Mouse (Mus musculus) lung, embryonic 14.5 days (tissue): Measurements from ENCODE around the gene Spdye4c. TPM values are rescaled to one million over a fixed set of nuclear protein-coding genes. Genes with fewer than 3 reads are reported as not detected.

Experiments
- ATAC-seq: fragments of 200-750 bp; cut with Nextera tagmentation; 2 replicates; pipeline ENCODE4 v1.8.0; 2017; ENCODE audit warnings: mild to moderate bottlenecking, moderate TSS enrichment, moderate library complexity; ENCODE audit not compliant: insufficient read depth
- DNase-seq: peaks from one replicate; pipeline ENCODE4 v3.0.0-alpha.2; 2015
- H3K27ac ChIP-seq: fragments of 300-500 bp; sonication (generic); 2 replicates; pipeline ENCODE4 v1.5.1; 2014; ENCODE audit warnings: low read depth, mild to moderate bottlenecking, moderate library complexity
- H3K27me3 ChIP-seq: fragments of 300-500 bp; sonication (generic); 2 replicates; pipeline ENCODE4 v1.6.1; 2014; ENCODE audit warnings: low read length, control low read depth; ENCODE audit not compliant: insufficient read depth
- H3K36me3 ChIP-seq: fragments of 300-500 bp; sonication (generic); 2 replicates; pipeline ENCODE4 v1.6.1; 2014; ENCODE audit warnings: control low read depth; ENCODE audit not compliant: insufficient read depth
- H3K4me1 ChIP-seq: fragments of 300-500 bp; sonication (generic); 2 replicates; pipeline ENCODE4 v1.6.1; 2014; ENCODE audit warnings: antibody characterized with exemption, control low read depth; ENCODE audit not compliant: insufficient read depth
- H3K4me2 ChIP-seq: fragments of 300-500 bp; sonication (generic); 2 replicates; pipeline ENCODE4 v1.6.1; 2014; ENCODE audit warnings: mild to moderate bottlenecking
- H3K4me3 ChIP-seq: fragments of 300-500 bp; sonication (generic); 2 replicates; pipeline ENCODE4 v1.5.1; 2014; ENCODE audit warnings: low read depth, low read length
- H3K9ac ChIP-seq: fragments of 300-500 bp; sonication (generic); 2 replicates; pipeline ENCODE4 v1.6.1; 2014
- H3K9me3 ChIP-seq: fragments of 300-500 bp; sonication (generic); 2 replicates; pipeline ENCODE4 v1.6.1; 2016; ENCODE audit warnings: low read depth, low read length, control low read depth
- CTCF ChIP-seq: IDR thresholded peaks from 2 replicates; pipeline ENCODE4 v1.5.1; 2016; ENCODE audit warnings: antibody characterized with exemption, low read depth
- WGBS: fragments of 180-500 bp; shearing (Covaris S2); extraction: QIAGEN DNeasy Blood & Tissue Kit; methylation state at CpG from one replicate; pipeline ENCODE4 v1.1.7; 2014; 5-methylcytosine and 5-hydroxymethylcytosine counted together
- polyA plus RNA-seq: library from polyadenylated mRNA; unstranded; fragments of >200 nt; fragmentation: Nextera tagmentation; extraction: Ambion mirVana; gene quantifications from 2 replicates; pipeline ENCODE4 v1.2.1, GENCODE M21; 2014

Gene Spdye4c
- polyA plus RNA-seq, 1 experiment from 2014 or later = not detected

DNA sequence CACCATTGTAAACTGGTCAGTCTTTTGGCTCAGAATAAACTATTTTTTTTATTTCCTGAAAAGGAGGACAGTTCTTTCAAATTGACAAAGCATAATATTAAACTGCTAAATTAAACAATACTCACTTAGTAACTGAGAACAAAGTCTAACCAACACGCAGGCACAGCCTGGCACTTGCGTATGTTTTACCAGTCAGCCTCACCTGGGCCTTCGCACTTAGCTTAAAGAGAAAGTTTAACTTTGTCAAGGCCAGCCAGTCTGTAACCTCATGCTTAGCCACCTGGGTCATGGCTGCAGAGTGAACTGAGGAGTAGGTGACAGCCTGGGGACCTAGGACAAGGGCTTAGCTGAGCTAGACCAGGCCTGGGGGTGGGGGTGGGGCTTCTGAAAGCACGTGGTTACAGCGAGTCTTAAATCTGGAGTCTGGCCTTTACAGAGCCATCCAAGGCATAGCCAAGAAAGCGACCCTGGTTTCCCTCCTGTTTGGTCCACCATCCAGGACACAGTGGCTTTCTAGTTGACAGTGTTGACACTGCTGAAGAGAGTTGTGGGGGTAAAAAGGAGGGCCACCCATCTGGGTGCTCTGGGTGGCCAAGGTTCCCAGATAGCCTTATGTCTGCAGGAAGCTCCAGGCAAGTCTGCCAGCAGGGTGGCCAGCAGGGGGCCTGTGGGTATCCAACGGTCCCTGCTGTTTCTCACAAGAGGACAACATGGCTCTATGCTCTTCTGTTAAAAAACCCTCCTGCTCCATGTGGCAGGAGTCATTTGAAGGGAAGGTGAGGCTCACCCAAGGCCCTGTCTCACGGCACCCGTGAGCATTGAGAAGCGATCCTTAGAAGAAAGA is 24.5 kb upstream of the Spdye4c start:
- WGBS = 63% methylated on average over 10 of the region's 10 CpGs
- H3K4me1 ChIP-seq = peaks cover 17% of the 10 kb centered on the region
- no peak overlapping the region for H3K4me3 ChIP-seq
- H3K9ac ChIP-seq = no peak overlapping the region
- peak overlapping the region; percentile 24; the same call in 1 of the 2 replicates for H3K27ac ChIP-seq
- no peaks in the 10 kb centered on the region for H3K9me3 ChIP-seq
- no peaks in the 10 kb centered on the region for H3K27me3 ChIP-seq
- peak; percentile 65 for DNase-seq
- H3K36me3 ChIP-seq = no peaks in the 10 kb centered on the region
- peak; percentile 65 for TF ChIP-seq CTCF
- H3K4me2 ChIP-seq = no peak overlapping the region
- ATAC-seq = peak; percentile 18; the same call in 1 of the 2 replicates

DNA sequence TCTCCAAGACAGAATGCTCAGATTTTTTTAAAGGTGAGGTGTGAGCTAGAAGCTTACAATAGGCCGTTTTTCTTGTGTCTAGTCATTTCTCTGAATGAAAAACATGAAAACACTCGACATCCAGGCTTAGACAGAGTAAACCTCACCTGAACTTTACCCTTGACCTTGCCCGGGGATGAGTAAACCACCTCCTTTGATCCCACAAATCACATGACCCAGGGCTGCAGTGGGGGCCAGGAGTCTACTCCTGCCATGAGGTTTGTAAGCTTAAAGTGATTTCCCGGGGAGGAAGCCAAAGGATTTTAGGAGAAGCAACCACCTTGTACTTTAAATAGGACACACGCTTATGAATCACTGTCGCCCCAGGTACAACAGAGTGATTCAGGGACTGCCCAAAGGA is 23.0 kb upstream of the Spdye4c start:
- DNase-seq (no peak), ATAC-seq (no peak)
- Histone ChIP-seq H3K9ac (no peak overlapping the region), H3K9me3 (no peaks in the 10 kb centered on the region), H3K27ac (no peak overlapping the region), H3K4me2 (no peak overlapping the region), H3K4me1 (peaks cover 17% of the 10 kb centered on the region), H3K27me3 (no peaks in the 10 kb centered on the region), H3K36me3 (no peaks in the 10 kb centered on the region), H3K4me3 (no peak overlapping the region)
- no peak for TF ChIP-seq CTCF
- 42% methylated on average over 6 of the region's 6 CpGs for WGBS

DNA sequence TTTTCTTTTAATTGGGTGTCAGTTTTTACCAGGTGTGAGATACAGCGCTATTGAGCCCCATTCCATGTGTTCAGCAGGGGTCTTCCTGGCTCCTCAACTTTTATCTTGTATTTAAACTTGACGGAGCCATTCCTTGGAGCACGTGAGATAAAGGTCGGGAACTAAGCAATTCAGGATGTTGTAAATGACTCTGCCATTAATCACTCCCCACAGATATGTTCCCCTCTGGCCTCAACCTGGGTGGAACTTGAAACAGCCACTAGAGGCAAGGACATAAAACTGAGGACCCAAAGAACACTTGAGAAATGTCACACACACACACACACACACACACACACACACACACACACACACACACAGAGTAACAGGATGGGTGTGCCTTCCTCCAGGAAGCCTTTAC is 22.5 kb upstream of the Spdye4c start:
- H3K27me3 ChIP-seq = no peaks in the 10 kb centered on the region
- H3K9me3 ChIP-seq = no peaks in the 10 kb centered on the region
- no peak overlapping the region for H3K4me3 ChIP-seq
- DNase-seq (no peak), ATAC-seq (no peak)
- no peak overlapping the region for H3K4me2 ChIP-seq
- no peak overlapping the region for H3K9ac ChIP-seq
- H3K36me3 ChIP-seq = no peaks in the 10 kb centered on the region
- peaks cover 17% of the 10 kb centered on the region for H3K4me1 ChIP-seq
- TF ChIP-seq CTCF = no peak
- H3K27ac ChIP-seq = no peak overlapping the region
- WGBS = 36% methylated on average over 4 of the region's 4 CpGs

DNA sequence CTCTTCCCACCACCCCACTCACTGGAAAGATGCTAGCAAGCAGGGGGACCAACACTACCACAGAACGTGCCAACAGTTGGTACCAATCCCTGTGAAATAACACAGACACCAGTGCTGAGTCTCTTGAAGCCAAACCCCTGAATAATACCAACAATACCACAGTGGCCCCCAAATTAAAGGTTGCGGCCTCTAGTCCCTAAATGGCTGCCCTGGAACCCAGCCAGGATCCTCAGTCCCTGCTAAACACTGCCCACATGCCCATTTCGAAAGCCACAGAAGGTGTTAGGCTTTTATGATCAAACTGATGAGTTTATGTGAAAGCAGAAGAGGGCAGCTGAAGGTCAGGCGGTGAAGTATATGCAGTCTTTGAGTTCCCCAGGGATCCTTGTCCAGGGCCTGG is 20.0 kb upstream of the Spdye4c start:
- WGBS = 63% methylated on average over 4 of the region's 4 CpGs

DNA sequence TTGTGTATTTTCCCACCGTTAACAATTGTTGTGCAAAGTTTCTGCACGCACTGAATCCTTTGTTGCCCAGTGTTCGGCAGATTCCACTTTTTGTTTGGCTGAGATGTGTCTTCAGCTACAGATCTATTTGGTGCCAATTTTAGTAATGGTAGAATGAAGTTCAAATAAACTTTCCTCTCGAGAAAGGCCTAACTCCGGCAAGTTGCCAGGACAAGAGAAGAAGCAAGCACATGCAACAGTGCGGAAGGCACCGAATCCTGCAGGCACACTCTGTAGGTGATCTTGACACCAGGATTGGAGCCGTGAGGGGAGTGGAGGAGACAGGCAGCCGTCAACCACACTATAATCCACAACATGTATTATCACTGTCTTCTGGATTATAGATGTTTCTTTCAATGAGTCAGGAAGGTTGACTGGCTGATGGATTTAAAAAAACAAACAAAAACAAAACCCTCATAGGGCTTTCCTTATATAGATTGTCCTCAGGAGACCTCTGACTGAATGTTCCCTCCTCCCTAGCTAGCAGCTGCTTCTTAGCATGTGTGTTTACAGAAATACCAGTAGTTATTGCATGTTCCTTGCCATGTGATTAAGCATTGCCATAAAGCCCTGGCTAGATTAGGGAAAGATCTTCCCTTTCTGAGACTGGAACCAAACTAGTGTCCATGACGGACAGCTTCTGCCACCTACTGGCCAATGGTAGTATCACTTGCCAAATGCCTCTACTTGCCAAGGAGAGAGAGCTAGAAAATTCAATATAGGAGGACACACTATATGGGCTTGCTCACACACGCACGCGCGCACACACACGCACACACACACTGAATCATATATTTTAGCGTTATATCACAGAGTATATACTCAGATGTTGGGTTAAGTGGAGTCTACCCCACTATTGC is 18.0 kb upstream of the Spdye4c start:
- Histone ChIP-seq H3K9me3 (no peaks in the 10 kb centered on the region), H3K9ac (no peak overlapping the region), H3K36me3 (no peaks in the 10 kb centered on the region), H3K27me3 (no peaks in the 10 kb centered on the region), H3K4me1 (no peaks in the 10 kb centered on the region), H3K4me2 (no peak overlapping the region), H3K4me3 (no peak overlapping the region), H3K27ac (no peak overlapping the region)
- ATAC-seq (peak; percentile 91), DNase-seq (peak; percentile 97)
- 30% methylated on average over 16 of the region's 16 CpGs for WGBS
- peak; percentile 99 for TF ChIP-seq CTCF

More for the DNA sequence above, 20.0 kb upstream of the Spdye4c start:
- H3K27ac ChIP-seq = no peak overlapping the region
- no peak overlapping the region for H3K4me2 ChIP-seq
- ATAC-seq (no peak), DNase-seq (no peak)
- H3K36me3 ChIP-seq = no peaks in the 10 kb centered on the region
- no peaks in the 10 kb centered on the region for H3K27me3 ChIP-seq
- no peak for TF ChIP-seq CTCF
- H3K9ac ChIP-seq = no peak overlapping the region
- no peak overlapping the region for H3K4me3 ChIP-seq
- peaks cover 8% of the 10 kb centered on the region for H3K4me1 ChIP-seq
- no peaks in the 10 kb centered on the region for H3K9me3 ChIP-seq

DNA sequence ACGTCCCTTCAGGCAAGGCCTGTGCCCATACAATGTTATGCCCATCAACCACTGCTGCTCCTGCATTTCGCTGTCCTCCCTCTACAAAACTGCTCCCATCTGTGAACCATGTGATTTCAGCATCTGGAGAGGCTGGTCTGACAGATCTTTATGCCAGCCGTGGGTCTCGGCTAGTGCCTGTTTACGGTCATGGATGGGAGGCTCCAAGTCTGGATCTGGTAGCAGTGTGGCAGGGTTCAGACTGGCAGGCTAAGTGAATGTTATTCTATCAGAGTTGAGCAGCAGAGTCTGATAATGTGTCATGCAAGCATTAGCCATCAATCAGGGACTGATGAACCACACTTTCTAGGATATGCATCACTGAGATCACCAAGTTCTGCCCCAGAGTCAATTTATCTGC is 8.1 kb upstream of the Spdye4c start:
- H3K4me1 ChIP-seq = no peaks in the 10 kb centered on the region
- no peaks in the 10 kb centered on the region for H3K36me3 ChIP-seq
- H3K4me3 ChIP-seq = no peak overlapping the region
- no peaks in the 10 kb centered on the region for H3K27me3 ChIP-seq
- H3K9me3 ChIP-seq = no peaks in the 10 kb centered on the region
- no peak overlapping the region for H3K27ac ChIP-seq
- TF ChIP-seq CTCF = no peak
- ATAC-seq (no peak), DNase-seq (no peak)
- WGBS = 82% methylated on average over 5 of the region's 5 CpGs
- H3K4me2 ChIP-seq = no peak overlapping the region
- no peak overlapping the region for H3K9ac ChIP-seq

DNA sequence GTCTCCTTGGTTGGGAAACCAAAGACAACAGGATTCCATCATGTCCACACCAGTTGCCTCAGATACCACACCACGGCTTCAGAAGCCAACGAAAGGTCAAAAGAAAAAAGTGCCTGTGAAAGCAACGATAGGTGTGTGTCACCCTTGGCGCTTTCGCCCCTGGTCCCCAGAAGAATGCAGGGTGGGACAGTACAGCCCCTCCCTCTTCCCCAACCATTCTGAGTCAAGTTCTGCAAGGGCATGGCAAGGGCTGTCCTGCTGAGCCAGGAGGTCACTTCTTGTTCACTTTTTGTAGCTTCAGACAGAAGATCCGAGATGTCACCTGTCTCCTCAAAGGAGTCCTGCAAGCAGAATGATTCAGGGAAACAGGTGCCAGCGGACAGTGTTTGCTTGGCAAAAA is 1.3 kb downstream of the Spdye4c start:
- Histone ChIP-seq H3K9me3 (no peaks in the 10 kb centered on the region), H3K4me3 (no peak overlapping the region), H3K27me3 (no peaks in the 10 kb centered on the region), H3K4me1 (no peaks in the 10 kb centered on the region), H3K4me2 (no peak overlapping the region), H3K36me3 (no peaks in the 10 kb centered on the region), H3K9ac (no peak overlapping the region), H3K27ac (no peak overlapping the region)
- ATAC-seq (no peak), DNase-seq (no peak)
- no peak for TF ChIP-seq CTCF
- 84% methylated on average over 7 of the region's 7 CpGs for WGBS
